Mouse (Mus musculus): Measurements from ENCODE around the gene Sh3rf3. TPM values are rescaled to one million over a fixed set of nuclear protein-coding genes. Genes with fewer than 3 reads are reported as not detected.
"Not testable (repeated sequence)": the region's sequence is repeated elsewhere in the genome, so short reads cannot be mapped to it uniquely, and the experiment has no call there.

Gene Sh3rf3
- polyA plus RNA-seq, 1 experiment, result 1.0 TPM

DNA sequence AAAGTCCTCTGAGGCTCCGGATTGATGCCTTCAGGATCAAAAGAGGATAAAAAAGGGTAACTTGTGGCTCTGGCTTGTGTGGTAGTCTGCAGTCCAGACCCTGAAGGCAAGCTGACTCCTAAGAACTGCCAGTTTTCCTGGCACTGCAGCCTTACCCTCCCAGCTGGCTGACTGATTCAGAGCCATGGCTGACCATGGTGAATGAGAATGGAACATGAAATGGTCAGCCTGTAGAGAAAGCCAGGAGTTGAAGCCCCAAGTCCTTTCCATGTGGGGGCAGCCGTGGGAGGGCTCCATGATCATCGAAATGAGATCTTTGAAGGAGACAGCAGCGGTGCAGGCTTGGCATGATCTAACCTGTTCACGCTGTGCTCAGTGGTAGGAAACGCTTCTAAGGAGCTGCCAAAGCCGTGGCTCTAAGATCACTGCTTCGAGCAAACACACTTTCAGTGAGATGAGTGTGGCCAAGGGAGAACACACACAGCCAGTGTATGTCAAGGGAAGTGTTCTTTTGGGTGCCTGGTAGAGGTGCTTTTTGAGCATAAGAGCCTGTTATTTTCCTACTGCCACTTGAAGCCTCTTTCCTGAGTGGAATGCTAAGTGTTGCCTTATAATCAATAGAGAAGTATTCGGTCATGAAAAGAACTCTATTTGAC lies 168.6 kb downstream of the Sh3rf3 start:
- DNase-seq (ENCODE audit: low spot score), result no peak

- DNase-seq (ENCODE audit: low spot score), result no peak
Observed at GRCm38 (mm10) chr10:58982546-58983154, 169.5 kb downstream of the Sh3rf3 start.

DNA sequence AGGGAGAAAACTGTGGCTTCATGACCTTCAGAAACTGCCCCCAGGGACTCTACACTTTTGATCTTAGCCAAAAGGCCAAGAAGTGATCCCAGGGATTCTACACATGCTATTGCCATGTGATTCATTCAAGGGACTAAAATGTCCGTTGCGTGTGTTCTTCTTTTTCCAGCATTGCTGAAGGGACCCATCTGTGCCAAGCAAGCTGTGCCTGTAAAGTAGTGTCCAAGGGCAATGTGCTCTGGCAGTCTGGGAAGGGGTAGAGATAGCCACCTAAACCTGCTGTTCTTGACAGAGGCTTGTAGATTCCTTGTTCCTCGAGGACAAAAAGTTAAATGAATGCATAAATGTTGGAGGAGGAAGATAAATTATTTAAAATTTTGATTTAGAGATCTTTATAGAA lies 178.5 kb downstream of the Sh3rf3 start:
- DNase-seq (ENCODE audit: low spot score), result no peak

GRCm38 (mm10) chr10:58994726-58995125 lies 181.6 kb downstream of the Sh3rf3 start:
- no peak for DNase-seq (ENCODE audit: low spot score)

- DNase-seq (ENCODE audit: low spot score), result no peak
Observed at GRCm38 (mm10) chr10:58995132-58995531, 182.0 kb downstream of the Sh3rf3 start.

GRCm38 (mm10) chr10:59002361-59002760 lies 189.2 kb downstream of the Sh3rf3 start:
- no peak for DNase-seq (ENCODE audit: low spot score)

GRCm38 (mm10) chr10:59011415-59011814 lies 198.3 kb downstream of the Sh3rf3 start:
- no peak for DNase-seq (ENCODE audit: low spot score)

DNA sequence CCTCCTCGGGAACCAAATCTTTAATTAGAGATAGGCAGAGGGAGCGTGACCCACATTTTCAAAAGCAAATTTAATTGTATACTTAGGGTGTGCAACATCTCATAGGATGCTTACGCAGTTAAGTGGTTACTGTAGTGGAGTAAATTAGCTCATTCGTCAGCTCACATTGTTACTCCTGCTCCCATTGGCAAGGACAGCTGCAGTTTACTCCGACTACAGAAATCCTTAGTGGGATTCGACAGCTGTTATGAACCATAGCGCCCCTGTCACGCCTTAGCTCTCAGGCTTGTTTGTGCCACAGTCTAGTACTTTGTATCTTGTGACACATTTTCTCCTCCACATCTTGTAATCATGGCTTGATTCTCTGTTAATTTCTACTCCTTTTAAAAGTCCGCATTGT lies 200.5 kb downstream of the Sh3rf3 start:
- DNase-seq (ENCODE audit: low spot score), result no peak

- no peak for DNase-seq (ENCODE audit: low spot score)
Observed at GRCm38 (mm10) chr10:59019302-59019973, 206.3 kb downstream of the Sh3rf3 start.

DNA sequence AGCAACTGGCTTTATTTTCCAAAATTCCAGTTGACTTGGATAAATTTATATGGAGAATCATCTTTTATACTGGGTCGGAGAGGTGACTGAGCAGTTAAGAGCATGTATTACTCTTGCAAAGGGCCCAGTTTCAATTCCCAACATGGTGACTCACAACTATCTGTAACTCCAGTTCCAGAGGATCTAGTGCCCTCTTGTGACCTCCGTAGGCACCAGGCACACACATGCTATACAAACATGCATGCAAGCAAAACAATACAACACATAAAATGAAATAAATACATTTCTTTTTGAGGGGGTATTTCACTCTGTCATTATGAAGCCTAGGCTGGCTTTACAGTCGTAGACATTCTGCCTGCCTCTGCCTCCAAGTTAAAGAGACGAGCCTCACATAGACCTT lies 237.3 kb downstream of the Sh3rf3 start:
- no peak for DNase-seq (ENCODE audit: low spot score)

DNA sequence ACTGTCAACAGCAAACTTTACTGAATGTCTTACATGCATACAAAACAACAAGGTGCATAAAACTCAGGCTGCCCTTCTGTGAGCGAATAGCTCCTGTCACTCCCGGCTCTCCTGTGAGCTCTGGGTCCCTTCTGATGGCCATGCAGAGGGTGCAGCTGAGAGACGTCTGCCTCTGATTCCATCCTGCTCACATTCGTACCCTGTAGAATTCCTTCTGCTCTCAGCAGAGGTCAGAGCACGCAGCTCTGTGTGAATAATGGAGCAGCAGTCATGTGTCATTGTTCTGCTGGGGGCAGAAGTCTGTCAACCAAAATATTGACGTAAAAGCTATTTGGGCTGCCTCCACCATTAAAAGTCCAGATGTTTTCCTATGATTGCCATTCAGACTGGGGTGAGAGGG lies 243.1 kb downstream of the Sh3rf3 start:
- DNase-seq (ENCODE audit: low spot score), result no peak

DNA sequence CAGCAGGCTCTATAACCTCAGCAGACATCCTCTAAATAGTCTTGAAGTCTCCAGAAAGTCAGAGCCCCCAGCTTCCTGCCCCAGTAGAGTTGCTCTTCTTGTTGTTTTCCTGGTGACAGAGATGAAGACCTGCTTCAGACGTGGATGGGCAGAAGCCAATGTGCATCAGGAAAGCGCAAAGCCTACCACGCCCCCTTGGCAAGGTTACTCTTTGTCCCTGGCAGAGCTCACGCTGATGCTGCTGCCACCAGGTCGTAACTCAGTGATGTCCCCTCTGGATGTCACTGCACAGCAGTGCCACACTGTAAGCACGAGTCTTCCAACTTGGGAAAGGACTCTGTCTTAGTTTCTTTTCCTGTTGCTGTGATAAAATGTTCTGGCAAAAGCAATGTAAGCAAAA lies 253.6 kb downstream of the Sh3rf3 start:
- no peak for DNase-seq (ENCODE audit: low spot score)

DNA sequence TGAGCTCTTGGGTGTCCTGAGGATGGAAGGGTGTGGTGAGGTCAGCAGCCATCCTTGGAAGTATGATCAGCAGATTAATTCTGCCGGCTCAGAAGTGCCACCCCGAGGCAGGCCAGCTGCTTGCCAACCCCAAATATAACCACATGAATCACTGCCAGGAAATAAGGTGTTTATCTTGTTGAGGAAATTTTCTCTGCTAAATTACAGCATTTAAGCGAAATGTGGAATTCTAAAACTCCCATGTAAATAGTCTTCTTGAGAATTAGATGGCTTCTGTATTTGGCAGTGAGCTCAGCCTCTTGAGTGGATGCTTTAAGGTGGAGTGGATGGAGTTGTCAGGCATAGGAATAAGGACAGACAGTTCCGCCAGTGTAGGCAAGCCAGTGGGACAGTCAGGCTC lies 259.7 kb downstream of the Sh3rf3 start:
- DNase-seq (ENCODE audit: low spot score), result no peak

GRCm38 (mm10) chr10:59076681-59077080 lies 263.5 kb downstream of the Sh3rf3 start:
- DNase-seq (ENCODE audit: low spot score), result no peak

GRCm38 (mm10) chr10:59077909-59078308 lies 264.8 kb downstream of the Sh3rf3 start:
- DNase-seq (ENCODE audit: low spot score), result no peak

DNA sequence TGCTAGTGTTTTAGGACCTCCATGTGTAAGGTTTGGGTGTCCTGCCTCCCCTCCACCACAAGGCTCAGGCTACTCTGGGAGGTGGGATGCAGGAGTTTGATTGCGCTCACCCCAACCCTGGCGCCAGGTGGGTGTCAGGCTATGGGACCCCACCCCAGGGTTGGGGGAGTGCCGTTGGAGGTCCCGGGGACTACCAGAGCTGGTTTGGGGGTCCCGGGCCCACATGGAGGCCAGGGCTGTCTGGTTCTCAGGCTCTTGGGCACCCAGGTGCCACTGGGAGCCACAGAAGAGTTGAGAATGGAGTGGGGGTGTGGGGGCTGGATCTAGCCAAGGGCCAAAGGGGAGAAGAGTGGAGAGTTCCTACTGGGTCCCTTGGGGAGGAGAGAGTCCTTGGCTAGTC lies 272.4 kb downstream of the Sh3rf3 start:
- DNase-seq (ENCODE audit: low spot score), result no peak

DNA sequence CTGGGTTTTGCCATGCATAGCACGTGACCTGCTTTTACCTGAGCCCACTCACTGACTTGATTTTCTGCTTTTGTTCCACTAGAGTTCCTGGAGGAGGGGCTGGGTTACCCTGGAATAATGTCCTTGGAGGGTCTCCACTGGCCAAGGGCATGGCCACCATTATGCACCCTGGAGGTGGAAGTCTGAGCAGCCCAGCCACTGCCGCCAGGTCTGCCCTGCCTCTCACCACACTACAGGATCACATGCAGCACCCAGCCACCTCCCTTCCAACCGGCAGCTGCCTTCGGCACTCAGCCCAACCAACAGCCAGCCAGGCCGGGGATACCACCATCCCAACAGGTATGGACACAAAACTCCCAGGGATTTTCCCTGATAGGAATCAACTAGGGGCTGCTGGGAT lies 273.4 kb downstream of the Sh3rf3 start:
- DNase-seq (ENCODE audit: low spot score), result no peak

GRCm38 (mm10) chr10:59089861-59090621 lies 276.9 kb downstream of the Sh3rf3 start:
- no peak for DNase-seq (ENCODE audit: low spot score)

GRCm38 (mm10) chr10:59090622-59090971 lies 277.4 kb downstream of the Sh3rf3 start:
- DNase-seq (ENCODE audit: low spot score), result no peak

DNA sequence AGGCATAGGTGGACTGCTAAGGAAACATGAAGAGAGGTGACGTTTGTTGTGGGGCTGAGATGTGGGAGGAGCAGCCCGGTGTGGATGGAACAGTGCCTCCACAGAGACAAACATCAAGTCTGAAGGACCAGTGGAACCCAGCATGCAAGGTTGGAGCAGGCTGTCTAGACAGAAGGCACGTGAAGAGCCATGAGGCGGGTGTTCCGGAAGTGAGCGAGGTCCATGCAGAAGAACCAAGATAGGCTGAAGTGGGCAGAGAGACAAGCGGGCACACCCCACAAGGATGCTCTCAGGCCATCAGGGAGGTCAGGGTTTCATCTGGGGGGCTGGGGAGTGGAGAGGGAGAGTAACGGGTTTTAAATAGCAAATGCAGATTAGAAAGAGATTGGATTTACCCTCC lies 278.4 kb downstream of the Sh3rf3 start:
- no peak for DNase-seq (ENCODE audit: low spot score)

GRCm38 (mm10) chr10:59091988-59092387 lies 278.8 kb downstream of the Sh3rf3 start:
- no peak for DNase-seq (ENCODE audit: low spot score)

DNA sequence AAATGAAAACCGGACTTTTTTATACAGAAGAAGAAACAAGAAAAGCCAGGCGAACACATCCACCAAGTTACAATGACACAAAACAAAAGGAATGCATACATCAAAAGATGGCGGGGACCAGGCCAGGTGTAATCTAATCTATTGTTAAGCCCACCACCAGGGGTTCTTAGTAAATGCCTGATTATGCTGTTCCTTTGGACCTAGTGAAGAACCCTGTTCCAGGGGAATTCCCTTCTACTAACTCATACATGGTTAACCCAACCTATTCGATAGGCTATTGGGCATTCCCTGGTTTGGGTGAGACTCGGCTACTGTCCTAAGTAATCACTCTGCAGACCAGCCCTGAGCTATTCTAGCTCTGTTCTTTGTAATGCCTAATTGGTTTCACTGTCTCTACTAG lies 289.9 kb downstream of the Sh3rf3 start:
- DNase-seq (ENCODE audit: low spot score), result not testable (repeated sequence)

GRCm38 (mm10) chr10:59104683-59105082 lies 291.5 kb downstream of the Sh3rf3 start:
- no peak for DNase-seq (ENCODE audit: low spot score)

Data from urinary bladder, adult 2 months (tissue).